Mouse (Mus musculus) heart, embryonic 11.5 days (tissue): ENCODE data around the gene Csmd2. TPM values are rescaled to one million over a fixed set of nuclear protein-coding genes. Genes with fewer than 3 reads are reported as not detected.

Source experiments
- ATAC-seq: fragments of 200-750 bp; cut with Nextera tagmentation; replicated peaks from 2 replicates; pipeline ENCODE4 v1.8.0; 2017; ENCODE audit warnings: moderate library complexity; ENCODE audit not compliant: insufficient number of reproducible peaks, low FRiP score, low TSS enrichment
- H3K27ac ChIP-seq: fragments of 300-500 bp; sonication (generic); 2 replicates; pipeline ENCODE4 v1.5.1; 2014; ENCODE audit warnings: mild to moderate bottlenecking, low read depth, low read length
- H3K27me3 ChIP-seq: fragments of 300-500 bp; sonication (generic); 2 replicates; pipeline ENCODE4 v1.6.1; 2014; ENCODE audit warnings: mild to moderate bottlenecking, low read length, mixed read lengths; ENCODE audit not compliant: control insufficient read depth, insufficient read depth
- H3K36me3 ChIP-seq: fragments of 300-500 bp; sonication (generic); 2 replicates; pipeline ENCODE4 v1.6.1; 2014; ENCODE audit warnings: mild to moderate bottlenecking, low read length, moderate library complexity, mixed read lengths; ENCODE audit not compliant: control insufficient read depth, insufficient read depth
- H3K4me1 ChIP-seq: fragments of 300-500 bp; sonication (generic); 2 replicates; pipeline ENCODE4 v1.6.1; 2014; ENCODE audit warnings: low read length; ENCODE audit not compliant: control insufficient read depth, insufficient read depth
- H3K4me2 ChIP-seq: fragments of 300-500 bp; sonication (generic); 2 replicates; pipeline ENCODE4 v1.6.1; 2014; ENCODE audit warnings: mild to moderate bottlenecking, moderate library complexity
- H3K4me3 ChIP-seq: fragments of 300-500 bp; sonication (generic); 2 replicates; pipeline ENCODE4 v1.5.1; 2014; ENCODE audit warnings: low read depth, low read length
- H3K9ac ChIP-seq: fragments of 300-500 bp; sonication (generic); 2 replicates; pipeline ENCODE4 v1.6.1; 2014; ENCODE audit warnings: mild to moderate bottlenecking, low read depth, low read length, moderate library complexity
- H3K9me3 ChIP-seq: fragments of 300-500 bp; sonication (generic); replicated peaks from 2 replicates; pipeline ENCODE4 v1.6.1; 2016; ENCODE audit warnings: low read length; ENCODE audit not compliant: control insufficient read depth
- WGBS: fragments of 180-500 bp; shearing (Covaris S2); extraction: QIAGEN DNeasy Blood & Tissue Kit; methylation state at CpG from one replicate; pipeline ENCODE4 v1.1.7; 2014; ENCODE audit not compliant: insufficient replicate concordance; 5-methylcytosine and 5-hydroxymethylcytosine counted together
- polyA plus RNA-seq: library from polyadenylated mRNA; unstranded; fragments of >200 nt; fragmentation: Nextera tagmentation; extraction: Ambion mirVana; gene quantifications from 2 replicates; pipeline ENCODE4 v1.2.1, GENCODE M21; 2014

Csmd2 gene
- 0.21 TPM in 1 of 2 replicates, not detected in the other for polyA plus RNA-seq

GRCm38 (mm10) chr4:127987784-127988455 is at the start of gene Csmd2:
Csmd2 (plus strand) TSS chr4:127987857.
- WGBS, result under 1% methylated on average over 61 of the region's 65 CpGs
- peaks cover 72% of the 10 kb centered on the region for H3K27me3 ChIP-seq
- H3K4me3 ChIP-seq, result peak within 1 kb of the TSS; percentile 46
- H3K9me3 ChIP-seq, result no peaks in the 10 kb centered on the region
- H3K36me3 ChIP-seq, result no peaks in the 10 kb centered on the region
- no peak within 1 kb of the TSS for H3K9ac ChIP-seq
- H3K27ac ChIP-seq, result no peak within 1 kb of the TSS
- ATAC-seq, result no peak
- H3K4me2 ChIP-seq, result peak within 1 kb of the TSS; percentile 79
- H3K4me1 ChIP-seq, result 0 out of 2 replicates have a peak, but pooled peaks cover 9% of the 10 kb centered on the region

DNA sequence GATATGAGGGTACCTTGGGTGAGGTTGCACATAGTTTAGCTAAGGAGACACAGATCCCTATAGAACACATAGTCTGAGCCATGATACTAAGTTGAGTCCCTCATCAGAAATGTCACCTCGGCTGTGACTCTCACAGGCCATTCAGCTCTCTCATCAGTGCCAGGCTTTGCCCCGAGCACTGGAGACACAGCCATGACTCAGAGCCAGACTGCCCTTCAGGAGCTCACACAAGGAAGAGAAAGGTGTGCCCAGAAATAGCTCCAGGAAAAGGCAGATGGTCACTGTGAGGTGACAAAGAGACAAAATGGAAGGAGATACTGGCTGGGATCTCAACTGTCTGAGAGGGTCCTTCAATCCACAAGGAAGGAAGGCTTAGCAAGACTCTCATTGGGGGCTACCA is 40.0 kb upstream of the Csmd2 start:
- WGBS, result 69% methylated on average over 2 of the region's 2 CpGs

DNA sequence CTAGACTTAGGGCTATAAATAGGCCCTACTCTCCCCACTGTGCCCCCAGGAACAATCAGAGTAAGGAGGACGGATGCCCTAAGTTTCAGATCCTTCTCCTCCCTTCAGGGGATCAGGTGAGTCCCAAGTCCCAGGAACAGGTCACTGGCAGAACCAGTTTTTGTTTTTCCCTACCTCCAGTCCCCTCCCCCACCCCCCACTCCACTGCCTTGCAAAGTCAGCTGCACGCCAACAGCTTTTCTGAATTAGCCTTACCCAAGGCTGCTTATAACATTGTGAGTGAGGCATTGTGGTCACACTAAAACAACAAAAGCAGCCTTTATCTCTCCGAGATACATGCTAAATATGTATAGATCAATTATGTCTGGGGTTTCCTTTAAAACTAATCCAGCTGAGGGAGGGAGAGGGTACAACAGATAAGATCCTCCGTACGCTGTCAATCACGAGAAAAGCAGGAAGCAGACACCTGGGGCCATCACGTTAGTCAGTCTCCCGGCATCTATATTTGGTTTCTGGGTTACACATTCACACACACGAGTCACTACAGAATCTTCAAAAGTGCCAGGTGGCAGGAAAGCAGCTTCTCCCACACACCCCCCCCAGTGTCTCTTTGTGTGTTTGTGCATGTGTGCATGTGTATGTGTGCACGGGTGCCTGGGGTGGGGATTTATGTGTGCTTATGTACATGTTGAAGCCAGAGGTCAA is 34.5 kb upstream of the Csmd2 start:
- ATAC-seq, result no peak
- no peak overlapping the region for H3K27ac ChIP-seq
- no peaks in the 10 kb centered on the region for H3K27me3 ChIP-seq
- H3K9me3 ChIP-seq, result no peaks in the 10 kb centered on the region
- H3K36me3 ChIP-seq, result no peaks in the 10 kb centered on the region
- no peak overlapping the region for H3K4me3 ChIP-seq
- H3K9ac ChIP-seq, result no peak overlapping the region
- no peak overlapping the region for H3K4me2 ChIP-seq
- H3K4me1 ChIP-seq, result peaks cover 5% of the 10 kb centered on the region; the same call in 1 of the 2 replicates
- WGBS, result 38% methylated on average over 10 of the region's 10 CpGs

More for the DNA sequence above, 40.0 kb upstream of the Csmd2 start:
- no peak overlapping the region for H3K4me2 ChIP-seq
- H3K36me3 ChIP-seq, result no peaks in the 10 kb centered on the region
- H3K9ac ChIP-seq, result no peak overlapping the region
- H3K4me1 ChIP-seq, result peaks cover 2% of the 10 kb centered on the region; the same call in 1 of the 2 replicates
- no peaks in the 10 kb centered on the region for H3K27me3 ChIP-seq
- H3K27ac ChIP-seq, result no peak overlapping the region
- ATAC-seq, result no peak
- no peaks in the 10 kb centered on the region for H3K9me3 ChIP-seq
- no peak overlapping the region for H3K4me3 ChIP-seq

DNA sequence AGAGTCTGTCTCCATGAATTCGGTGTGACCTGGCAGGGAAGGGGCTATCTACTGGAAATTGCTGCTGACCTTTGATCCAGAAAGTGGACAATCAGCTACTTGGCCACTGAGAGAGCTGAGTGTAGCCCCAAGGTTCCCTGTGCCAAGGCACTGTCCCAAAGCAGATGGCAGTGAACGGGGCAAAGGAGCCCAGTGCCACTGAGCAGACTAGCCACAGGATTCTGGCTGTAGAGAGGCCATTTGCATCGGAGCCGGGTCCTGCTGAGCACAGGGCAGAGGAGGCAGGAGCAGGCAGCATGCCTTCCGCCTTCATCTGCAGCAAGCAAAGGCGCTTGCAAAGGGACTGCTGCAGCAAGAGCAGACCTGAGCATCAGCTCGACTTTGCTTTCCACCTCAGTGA is 18.6 kb upstream of the Csmd2 start:
- H3K4me2 ChIP-seq, result no peak overlapping the region
- no peak for ATAC-seq
- H3K27me3 ChIP-seq, result peaks cover 43% of the 10 kb centered on the region

GRCm38 (mm10) chr4:127970018-127970421 is 17.6 kb upstream of the Csmd2 start:
- Histone ChIP-seq H3K27ac (no peak overlapping the region), H3K36me3 (no peaks in the 10 kb centered on the region), H3K4me2 (no peak overlapping the region), H3K9me3 (no peaks in the 10 kb centered on the region), H3K4me1 (no peaks in the 10 kb centered on the region), H3K9ac (no peak overlapping the region), H3K4me3 (no peak overlapping the region), H3K27me3 (peaks cover 43% of the 10 kb centered on the region)
- 5% methylated on average over 7 of the region's 7 CpGs for WGBS
- ATAC-seq, result no peak

More for the DNA sequence above, 18.6 kb upstream of the Csmd2 start:
- no peak overlapping the region for H3K9ac ChIP-seq
- H3K27ac ChIP-seq, result no peak overlapping the region
- no peaks in the 10 kb centered on the region for H3K4me1 ChIP-seq
- no peaks in the 10 kb centered on the region for H3K36me3 ChIP-seq
- no peaks in the 10 kb centered on the region for H3K9me3 ChIP-seq
- H3K4me3 ChIP-seq, result no peak overlapping the region
- 10% methylated on average over 7 of the region's 7 CpGs for WGBS

- Histone ChIP-seq H3K9me3 (no peaks in the 10 kb centered on the region), H3K36me3 (no peaks in the 10 kb centered on the region), H3K4me3 (no peak within 1 kb of the TSS), H3K27ac (no peak within 1 kb of the TSS), H3K4me2 (no peak within 1 kb of the TSS), H3K27me3 (peaks cover 43% of the 10 kb centered on the region), H3K4me1 (no peaks in the 10 kb centered on the region), H3K9ac (no peak within 1 kb of the TSS)
- WGBS, result 4% methylated on average over 39 of the region's 39 CpGs
- ATAC-seq, result no peak
Measured at GRCm38 (mm10) chr4:127970901-127971868, 16.5 kb upstream of the Csmd2 start, which contains the start of gene CK137956. CK137956 (minus strand) TSS chr4:127970951.

- H3K27me3 ChIP-seq, result peaks cover 43% of the 10 kb centered on the region
- H3K4me1 ChIP-seq, result no peaks in the 10 kb centered on the region
- H3K4me2 ChIP-seq, result no peak overlapping the region
- H3K27ac ChIP-seq, result no peak overlapping the region
- no peak for ATAC-seq
- 69% methylated on average over 3 of the region's 3 CpGs for WGBS
- H3K4me3 ChIP-seq, result no peak overlapping the region
- no peak overlapping the region for H3K9ac ChIP-seq
- H3K36me3 ChIP-seq, result no peaks in the 10 kb centered on the region
- H3K9me3 ChIP-seq, result no peaks in the 10 kb centered on the region
Measured at GRCm38 (mm10) chr4:127972976-127973375, 14.7 kb upstream of the Csmd2 start.

GRCm38 (mm10) chr4:127981125-127981524 is 6.5 kb upstream of the Csmd2 start:
- ATAC-seq, result no peak
- Histone ChIP-seq H3K36me3 (no peaks in the 10 kb centered on the region), H3K4me3 (no peak overlapping the region)

More at GRCm38 (mm10) chr4:127981125-127981524, 6.5 kb upstream of the Csmd2 start:
- Histone ChIP-seq H3K9ac (no peak overlapping the region), H3K27ac (no peak overlapping the region), H3K4me1 (no peaks in the 10 kb centered on the region), H3K4me2 (no peak overlapping the region), H3K27me3 (peaks cover 20% of the 10 kb centered on the region), H3K9me3 (no peaks in the 10 kb centered on the region)
- 73% methylated on average over 6 of the region's 6 CpGs for WGBS
